In genomic region chr5:100071541-100071940, GRCm38 (mm10) we compare ENCODE assay signal across 11 mouse cellular contexts.
"Had no signal": no experiment of that assay in that cellular context is flagged by ENCODE, and none has a peak within 500 bp of the region (broad histone marks: within the 10 kb centered on the region; RNA-seq: fewer than 3 reads in every experiment).

No protein-coding gene starts in this region.

- H3K9ac ChIP-seq: limb, embryonic 15.5 days; liver, embryonic 12.5 days; lung, embryonic 15.5 days; midbrain, embryonic 13.5 days; neural tube, embryonic 13.5 days had no signal

- H3K27ac ChIP-seq: kidney, postnatal 0 days; limb, embryonic 15.5 days; liver, embryonic 12.5 days; lung, embryonic 15.5 days; midbrain, embryonic 13.5 days; neural tube, embryonic 13.5 days; stomach, postnatal 0 days had no signal

- H3K4me1 ChIP-seq: limb, embryonic 15.5 days; lung, embryonic 15.5 days had no signal

- DNase-seq: kidney, adult 11 months; kidney, adult 9 months; thymus, adult 2 months; thymus, postnatal 25 days had no signal

- H3K27me3 ChIP-seq: limb, embryonic 15.5 days; liver, embryonic 12.5 days; lung, embryonic 15.5 days; midbrain, embryonic 13.5 days; neural tube, embryonic 13.5 days had no signal

- H3K4me3 ChIP-seq: limb, embryonic 15.5 days; liver, embryonic 12.5 days; lung, embryonic 15.5 days; midbrain, embryonic 13.5 days; neural tube, embryonic 13.5 days had no signal
